Mouse (Mus musculus) bone marrow macrophage, adult 2 months (primary cell): ENCODE measurements around the gene Nup188.

Experiments used
- CTCF ChIP-seq: IDR thresholded peaks from 2 replicates; pipeline ENCODE4 v1.5.1; 2012; ENCODE audit warnings: low read depth, mild to moderate bottlenecking, low read length, moderate library complexity
- POLR2A ChIP-seq: IDR thresholded peaks from 2 replicates; pipeline ENCODE4 v1.6.1; 2012; ENCODE audit warnings: mild to moderate bottlenecking, low read depth, low read length, borderline replicate concordance

DNA sequence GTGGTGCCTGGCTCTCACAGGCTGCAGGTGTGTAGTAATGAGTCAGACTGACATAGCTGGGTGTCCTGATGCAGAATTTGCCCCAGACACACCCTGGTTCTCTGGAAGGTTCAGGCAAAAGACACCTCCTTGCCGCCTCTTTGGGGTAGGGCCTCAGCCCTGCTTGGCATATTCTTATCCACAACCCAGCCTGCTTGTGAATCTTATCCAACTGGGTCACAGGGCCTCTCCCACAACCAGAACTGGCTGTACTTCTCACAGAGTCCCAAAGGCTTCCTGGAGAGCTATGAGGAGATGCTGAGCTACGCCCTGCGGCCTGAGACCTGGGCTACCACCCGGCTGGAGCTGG lies 95.2 kb downstream of the Nup188 start:
- TF ChIP-seq POLR2A (no peak), CTCF (no peak)
